Mouse (Mus musculus): Measurements from ENCODE around the gene Fam19a1. TPM values are rescaled to one million over a fixed set of nuclear protein-coding genes. Genes with fewer than 3 reads are reported as not detected.
"Not testable (repeated sequence)": the region's sequence is repeated elsewhere in the genome, so short reads cannot be mapped to it uniquely, and the experiment has no call there.

The Fam19a1 gene
- polyA plus RNA-seq, 1 experiment from 2014 or later = 2.3 TPM

- H3K27me3 ChIP-seq (ENCODE audit: control insufficient read depth, insufficient read depth, low read length); H3K4me1 ChIP-seq (ENCODE audit: control insufficient read depth, insufficient read depth, low read length); H3K27ac ChIP-seq (ENCODE audit: low read depth, low read length); H3K9me3 ChIP-seq (ENCODE audit: control insufficient read depth, low read length); H3K36me3 ChIP-seq (ENCODE audit: control insufficient read depth, insufficient read depth, low read length); H3K4me3 ChIP-seq (ENCODE audit: low read depth, low read length); H3K4me2 ChIP-seq (ENCODE audit: low read depth); ATAC-seq (ENCODE audit: insufficient read depth, low FRiP score, low TSS enrichment); H3K9ac ChIP-seq (ENCODE audit: low read length); DNase-seq (ENCODE audit: low spot score): not testable (repeated sequence)
- 93% methylated on average over 2 of the region's 2 CpGs for WGBS
Measured at GRCm38 (mm10) chr6:96198991-96199390, 86.0 kb downstream of the Fam19a1 start.

- 97% methylated on average over 2 of the region's 2 CpGs for WGBS
- no peak overlapping the region for H3K4me2 ChIP-seq (ENCODE audit: low read depth)
- DNase-seq (ENCODE audit: low spot score) (no peak), ATAC-seq (ENCODE audit: insufficient read depth, low FRiP score, low TSS enrichment) (no peak)
- no peak overlapping the region for H3K4me3 ChIP-seq (ENCODE audit: low read depth, low read length)
- no peaks in the 10 kb centered on the region for H3K4me1 ChIP-seq (ENCODE audit: control insufficient read depth, insufficient read depth, low read length)
- no peak overlapping the region for H3K9ac ChIP-seq (ENCODE audit: low read length)
- no peak overlapping the region for H3K27ac ChIP-seq (ENCODE audit: low read depth, low read length)
- H3K36me3 ChIP-seq (ENCODE audit: control insufficient read depth, insufficient read depth, low read length) = no peaks in the 10 kb centered on the region
- H3K27me3 ChIP-seq (ENCODE audit: control insufficient read depth, insufficient read depth, low read length) = no peaks in the 10 kb centered on the region
- no peaks in the 10 kb centered on the region for H3K9me3 ChIP-seq (ENCODE audit: control insufficient read depth, low read length)
Measured at GRCm38 (mm10) chr6:96205395-96205794, 92.4 kb downstream of the Fam19a1 start.

GRCm38 (mm10) chr6:96234806-96235205 lies 121.9 kb downstream of the Fam19a1 start:
- no peak for ATAC-seq (ENCODE audit: insufficient read depth, low FRiP score, low TSS enrichment)
- Histone ChIP-seq H3K9ac (ENCODE audit: low read length) (no peak overlapping the region), H3K27ac (ENCODE audit: low read depth, low read length) (no peak overlapping the region), H3K4me2 (ENCODE audit: low read depth) (no peak overlapping the region), H3K9me3 (ENCODE audit: control insufficient read depth, low read length) (no peaks in the 10 kb centered on the region), H3K36me3 (ENCODE audit: control insufficient read depth, insufficient read depth, low read length) (no peaks in the 10 kb centered on the region), H3K27me3 (ENCODE audit: control insufficient read depth, insufficient read depth, low read length) (no peaks in the 10 kb centered on the region), H3K4me1 (ENCODE audit: control insufficient read depth, insufficient read depth, low read length) (no peaks in the 10 kb centered on the region), H3K4me3 (ENCODE audit: low read depth, low read length) (no peak overlapping the region)
- no peak for DNase-seq (ENCODE audit: low spot score)

GRCm38 (mm10) chr6:96244320-96244719 lies 131.4 kb downstream of the Fam19a1 start:
- Histone ChIP-seq H3K27ac (ENCODE audit: low read depth, low read length) (no peak overlapping the region), H3K9me3 (ENCODE audit: control insufficient read depth, low read length) (no peaks in the 10 kb centered on the region), H3K27me3 (ENCODE audit: control insufficient read depth, insufficient read depth, low read length) (no peaks in the 10 kb centered on the region), H3K4me3 (ENCODE audit: low read depth, low read length) (no peak overlapping the region), H3K9ac (ENCODE audit: low read length) (no peak overlapping the region), H3K4me1 (ENCODE audit: control insufficient read depth, insufficient read depth, low read length) (no peaks in the 10 kb centered on the region), H3K4me2 (ENCODE audit: low read depth) (no peak overlapping the region), H3K36me3 (ENCODE audit: control insufficient read depth, insufficient read depth, low read length) (no peaks in the 10 kb centered on the region)
- DNase-seq (ENCODE audit: low spot score) = no peak
- no peak for ATAC-seq (ENCODE audit: insufficient read depth, low FRiP score, low TSS enrichment)
- WGBS = 79% methylated on average over 3 of the region's 3 CpGs

GRCm38 (mm10) chr6:96252001-96252400 lies 139.0 kb downstream of the Fam19a1 start:
- H3K9ac ChIP-seq (ENCODE audit: low read length) = no peak overlapping the region
- no peaks in the 10 kb centered on the region for H3K9me3 ChIP-seq (ENCODE audit: control insufficient read depth, low read length)
- no peaks in the 10 kb centered on the region for H3K4me1 ChIP-seq (ENCODE audit: control insufficient read depth, insufficient read depth, low read length)
- WGBS = 67% methylated on average over 3 of the region's 3 CpGs
- H3K36me3 ChIP-seq (ENCODE audit: control insufficient read depth, insufficient read depth, low read length) = no peaks in the 10 kb centered on the region
- no peak overlapping the region for H3K4me3 ChIP-seq (ENCODE audit: low read depth, low read length)
- H3K27ac ChIP-seq (ENCODE audit: low read depth, low read length) = no peak overlapping the region
- H3K4me2 ChIP-seq (ENCODE audit: low read depth) = no peak overlapping the region
- ATAC-seq (ENCODE audit: insufficient read depth, low FRiP score, low TSS enrichment) = no peak
- H3K27me3 ChIP-seq (ENCODE audit: control insufficient read depth, insufficient read depth, low read length) = no peaks in the 10 kb centered on the region
- DNase-seq (ENCODE audit: low spot score) = no peak

GRCm38 (mm10) chr6:96254815-96255214 lies 141.9 kb downstream of the Fam19a1 start:
- ATAC-seq (ENCODE audit: insufficient read depth, low FRiP score, low TSS enrichment) = no peak
- WGBS = 91% methylated on average over 2 of the region's 2 CpGs

GRCm38 (mm10) chr6:96258651-96259050 lies 145.7 kb downstream of the Fam19a1 start:
- no peak overlapping the region for H3K4me2 ChIP-seq (ENCODE audit: low read depth)
- no peaks in the 10 kb centered on the region for H3K36me3 ChIP-seq (ENCODE audit: control insufficient read depth, insufficient read depth, low read length)
- no peak overlapping the region for H3K9ac ChIP-seq (ENCODE audit: low read length)
- no peaks in the 10 kb centered on the region for H3K27me3 ChIP-seq (ENCODE audit: control insufficient read depth, insufficient read depth, low read length)
- H3K4me1 ChIP-seq (ENCODE audit: control insufficient read depth, insufficient read depth, low read length) = no peaks in the 10 kb centered on the region
- no peak overlapping the region for H3K27ac ChIP-seq (ENCODE audit: low read depth, low read length)
- H3K4me3 ChIP-seq (ENCODE audit: low read depth, low read length) = no peak overlapping the region
- DNase-seq (ENCODE audit: low spot score) (no peak), ATAC-seq (ENCODE audit: insufficient read depth, low FRiP score, low TSS enrichment) (no peak)
- no peaks in the 10 kb centered on the region for H3K9me3 ChIP-seq (ENCODE audit: control insufficient read depth, low read length)
- 90% methylated on average over 3 of the region's 3 CpGs for WGBS

More at GRCm38 (mm10) chr6:96254815-96255214, 141.9 kb downstream of the Fam19a1 start:
- Histone ChIP-seq H3K36me3 (ENCODE audit: control insufficient read depth, insufficient read depth, low read length) (no peaks in the 10 kb centered on the region), H3K4me1 (ENCODE audit: control insufficient read depth, insufficient read depth, low read length) (no peaks in the 10 kb centered on the region), H3K27ac (ENCODE audit: low read depth, low read length) (no peak overlapping the region), H3K4me2 (ENCODE audit: low read depth) (no peak overlapping the region), H3K27me3 (ENCODE audit: control insufficient read depth, insufficient read depth, low read length) (no peaks in the 10 kb centered on the region), H3K4me3 (ENCODE audit: low read depth, low read length) (no peak overlapping the region), H3K9ac (ENCODE audit: low read length) (no peak overlapping the region), H3K9me3 (ENCODE audit: control insufficient read depth, low read length) (no peaks in the 10 kb centered on the region)
- no peak for DNase-seq (ENCODE audit: low spot score)

GRCm38 (mm10) chr6:96266456-96266855 lies 153.5 kb downstream of the Fam19a1 start:
- WGBS = 94% methylated on average over 4 of the region's 4 CpGs
- no peak for ATAC-seq (ENCODE audit: insufficient read depth, low FRiP score, low TSS enrichment)
- H3K9ac ChIP-seq (ENCODE audit: low read length) = no peak overlapping the region
- H3K4me1 ChIP-seq (ENCODE audit: control insufficient read depth, insufficient read depth, low read length) = no peaks in the 10 kb centered on the region
- H3K9me3 ChIP-seq (ENCODE audit: control insufficient read depth, low read length) = no peaks in the 10 kb centered on the region
- DNase-seq (ENCODE audit: low spot score) = no peak
- no peaks in the 10 kb centered on the region for H3K27me3 ChIP-seq (ENCODE audit: control insufficient read depth, insufficient read depth, low read length)
- no peaks in the 10 kb centered on the region for H3K36me3 ChIP-seq (ENCODE audit: control insufficient read depth, insufficient read depth, low read length)
- no peak overlapping the region for H3K27ac ChIP-seq (ENCODE audit: low read depth, low read length)
- H3K4me3 ChIP-seq (ENCODE audit: low read depth, low read length) = no peak overlapping the region
- no peak overlapping the region for H3K4me2 ChIP-seq (ENCODE audit: low read depth)

- no peak for ATAC-seq (ENCODE audit: insufficient read depth, low FRiP score, low TSS enrichment)
- H3K4me2 ChIP-seq (ENCODE audit: low read depth) = no peak overlapping the region
Measured at GRCm38 (mm10) chr6:96268788-96269187, 155.8 kb downstream of the Fam19a1 start.

More at GRCm38 (mm10) chr6:96268788-96269187, 155.8 kb downstream of the Fam19a1 start:
- Histone ChIP-seq H3K27ac (ENCODE audit: low read depth, low read length) (no peak overlapping the region), H3K27me3 (ENCODE audit: control insufficient read depth, insufficient read depth, low read length) (no peaks in the 10 kb centered on the region), H3K36me3 (ENCODE audit: control insufficient read depth, insufficient read depth, low read length) (no peaks in the 10 kb centered on the region), H3K4me1 (ENCODE audit: control insufficient read depth, insufficient read depth, low read length) (no peaks in the 10 kb centered on the region), H3K9ac (ENCODE audit: low read length) (no peak overlapping the region), H3K4me3 (ENCODE audit: low read depth, low read length) (no peak overlapping the region), H3K9me3 (ENCODE audit: control insufficient read depth, low read length) (no peaks in the 10 kb centered on the region)
- no peak for DNase-seq (ENCODE audit: low spot score)
